Mouse (Mus musculus) liver, postnatal 0 days (tissue): ENCODE measurements around the gene Rchy1. TPM values are rescaled to one million over a fixed set of nuclear protein-coding genes. Genes with fewer than 3 reads are reported as not detected.
"Not testable (repeated sequence)": the region's sequence is repeated elsewhere in the genome, so short reads cannot be mapped to it uniquely, and the experiment has no call there.

Source experiments
- ATAC-seq: fragments of 200-750 bp; cut with Nextera tagmentation; 2 replicates; pipeline ENCODE4 v1.8.0; 2017; ENCODE audit warnings: mild to moderate bottlenecking, moderate library complexity
- DNase-seq: peaks from one replicate; pipeline ENCODE4 v3.0.0-alpha.2; 2016
- H3K27ac ChIP-seq: fragments of 300-500 bp; sonication (generic); 2 replicates; pipeline ENCODE4 v1.5.1; 2014; ENCODE audit warnings: antibody characterized with exemption, moderate library complexity, mild to moderate bottlenecking, low read depth
- H3K27me3 ChIP-seq: fragments of 300-500 bp; sonication (generic); 2 replicates; pipeline ENCODE4 v1.6.1; 2014; ENCODE audit warnings: low read length, control low read depth, mixed read lengths; ENCODE audit not compliant: insufficient read depth
- H3K36me3 ChIP-seq: fragments of 300-500 bp; sonication (generic); replicated peaks from 2 replicates; pipeline ENCODE4 v1.6.1; 2014; ENCODE audit warnings: mild to moderate bottlenecking, control low read depth, low read length, moderate library complexity, mixed read lengths; ENCODE audit not compliant: insufficient read depth
- H3K4me1 ChIP-seq: fragments of 300-500 bp; sonication (generic); 2 replicates; pipeline ENCODE4 v1.6.1; 2014; ENCODE audit warnings: antibody characterized with exemption, mild to moderate bottlenecking, control low read depth; ENCODE audit not compliant: insufficient read depth
- H3K4me2 ChIP-seq: fragments of 300-500 bp; sonication (generic); 2 replicates; pipeline ENCODE4 v1.6.1; 2014; ENCODE audit warnings: low read depth, mild to moderate bottlenecking, low read length, moderate library complexity, mixed read lengths
- H3K4me3 ChIP-seq: fragments of 300-500 bp; sonication (generic); 2 replicates; pipeline ENCODE4 v1.5.1; 2014; ENCODE audit warnings: low read depth, low read length
- H3K9ac ChIP-seq: fragments of 300-500 bp; sonication (generic); replicated peaks from 2 replicates; pipeline ENCODE4 v1.6.1; 2014; ENCODE audit warnings: mild to moderate bottlenecking, moderate library complexity
- H3K9me3 ChIP-seq: fragments of 300-500 bp; sonication (generic); 2 replicates; pipeline ENCODE4 v1.6.1; 2016; ENCODE audit warnings: mild to moderate bottlenecking, control low read depth, low read length, mixed read lengths
- CTCF ChIP-seq: sonication (generic); IDR thresholded peaks from 2 replicates; pipeline ENCODE4 v1.5.1; 2016; ENCODE audit warnings: antibody characterized with exemption, low read depth
- EP300 ChIP-seq: IDR thresholded peaks from 2 replicates; pipeline ENCODE4 v1.6.1; 2016; ENCODE audit warnings: antibody characterized with exemption, low read depth, mild to moderate bottlenecking
- WGBS: fragments of 180-500 bp; shearing (Covaris S2); extraction: QIAGEN DNeasy Blood & Tissue Kit; methylation state at CpG from one replicate; pipeline ENCODE4 v1.1.7; 2014; ENCODE audit not compliant: insufficient replicate concordance; 5-methylcytosine and 5-hydroxymethylcytosine counted together
- polyA plus RNA-seq: library from polyadenylated mRNA; unstranded; fragments of >200 nt; fragmentation: Nextera tagmentation; extraction: Ambion mirVana; gene quantifications from 2 replicates; pipeline ENCODE4 v1.2.1, GENCODE M21; 2015

The Rchy1 gene
- polyA plus RNA-seq, 1 experiment from 2014 or later: 31.0 TPM

GRCm38 (mm10) chr5:91951404-91951803 lies 11.5 kb downstream of the Rchy1 start:
- Histone ChIP-seq H3K9me3 (no peaks in the 10 kb centered on the region), H3K36me3 (peaks cover 63% of the 10 kb centered on the region), H3K9ac (no peak overlapping the region), H3K27me3 (no peaks in the 10 kb centered on the region), H3K4me1 (no peaks in the 10 kb centered on the region), H3K4me3 (no peak overlapping the region), H3K4me2 (no peak overlapping the region), H3K27ac (no peak overlapping the region)
- DNase-seq (no peak), ATAC-seq (no peak)
- no peak for TF ChIP-seq EP300
- peak; percentile 31; the same call in 1 of the 2 replicates for TF ChIP-seq CTCF

DNA sequence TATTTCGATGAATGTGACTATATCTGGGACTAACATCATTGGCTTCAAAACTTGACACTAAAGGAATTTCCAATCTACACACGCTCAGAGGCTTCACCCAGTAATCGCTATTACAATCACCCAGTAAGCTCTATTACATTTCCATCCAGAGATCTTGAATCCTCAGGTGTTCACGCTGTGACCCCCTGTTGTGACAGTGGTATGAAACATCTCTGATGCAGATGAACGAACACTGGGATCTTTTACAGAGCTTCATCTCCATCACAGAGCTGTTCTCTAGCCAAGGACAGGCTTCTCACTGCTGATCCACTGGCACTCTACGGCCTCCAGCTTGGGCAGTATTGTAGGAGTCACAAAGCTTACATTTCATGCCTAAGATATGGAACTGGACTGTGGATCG lies 13.4 kb downstream of the Rchy1 start:
- no peaks in the 10 kb centered on the region for H3K27me3 ChIP-seq
- H3K36me3 ChIP-seq: peaks cover 56% of the 10 kb centered on the region
- TF ChIP-seq CTCF (no peak), EP300 (no peak)
- no peak overlapping the region for H3K4me2 ChIP-seq
- H3K27ac ChIP-seq: no peak overlapping the region
- no peaks in the 10 kb centered on the region for H3K9me3 ChIP-seq
- no peak overlapping the region for H3K9ac ChIP-seq
- H3K4me3 ChIP-seq: no peak overlapping the region
- H3K4me1 ChIP-seq: no peaks in the 10 kb centered on the region
- DNase-seq (no peak), ATAC-seq (no peak)
- WGBS: 93% methylated on average over 7 of the region's 7 CpGs

GRCm38 (mm10) chr5:91947008-91947407 lies 15.9 kb downstream of the Rchy1 start:
- H3K4me2 ChIP-seq: no peak overlapping the region
- ATAC-seq (no peak), DNase-seq (no peak)
- no peak overlapping the region for H3K9ac ChIP-seq
- H3K4me3 ChIP-seq: no peak overlapping the region
- H3K27ac ChIP-seq: no peak overlapping the region
- peaks cover 41% of the 10 kb centered on the region for H3K36me3 ChIP-seq
- 95% methylated on average over 4 of the region's 4 CpGs for WGBS
- no peak for TF ChIP-seq EP300
- TF ChIP-seq CTCF: no peak
- H3K9me3 ChIP-seq: no peaks in the 10 kb centered on the region
- no peaks in the 10 kb centered on the region for H3K27me3 ChIP-seq
- no peaks in the 10 kb centered on the region for H3K4me1 ChIP-seq

DNA sequence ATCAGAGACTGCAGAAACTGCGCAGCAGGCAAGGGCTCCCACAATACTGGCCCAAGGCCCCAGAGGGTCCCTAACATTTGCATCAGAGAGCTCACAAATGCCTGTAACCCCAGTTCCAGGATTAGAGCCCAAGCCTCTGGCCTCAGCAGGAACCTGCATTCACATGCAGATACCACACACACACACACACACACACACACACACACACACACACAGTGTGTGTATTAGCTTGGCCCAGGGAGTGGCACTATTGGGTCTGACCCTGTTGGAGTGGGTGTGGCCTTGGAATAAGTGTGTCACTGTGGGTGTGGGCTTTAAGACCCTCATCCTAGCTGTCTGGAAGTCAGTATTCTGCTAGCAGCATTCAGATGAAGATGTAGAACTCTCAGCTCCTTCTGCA lies 17.3 kb downstream of the Rchy1 start:
- not testable (repeated sequence) for H3K9ac ChIP-seq, H3K27me3 ChIP-seq, ATAC-seq, H3K27ac ChIP-seq, DNase-seq, H3K9me3 ChIP-seq, H3K4me1 ChIP-seq, H3K4me3 ChIP-seq, H3K4me2 ChIP-seq
- peaks cover 33% of the 10 kb centered on the region for H3K36me3 ChIP-seq
- WGBS: 85% methylated on average over 1 of the region's 1 CpGs

GRCm38 (mm10) chr5:91913231-91913630 lies 49.6 kb downstream of the Rchy1 start:
- no peaks in the 10 kb centered on the region for H3K9me3 ChIP-seq
- H3K27ac ChIP-seq: no peak overlapping the region
- no peak overlapping the region for H3K9ac ChIP-seq
- no peaks in the 10 kb centered on the region for H3K4me1 ChIP-seq
- no peak for TF ChIP-seq CTCF
- TF ChIP-seq EP300: no peak
- WGBS: 74% methylated on average over 2 of the region's 2 CpGs
- H3K4me2 ChIP-seq: no peak overlapping the region
- no peak overlapping the region for H3K4me3 ChIP-seq
- no peak for ATAC-seq
- DNase-seq: no peak
- H3K27me3 ChIP-seq: no peaks in the 10 kb centered on the region
- H3K36me3 ChIP-seq: no peaks in the 10 kb centered on the region

DNA sequence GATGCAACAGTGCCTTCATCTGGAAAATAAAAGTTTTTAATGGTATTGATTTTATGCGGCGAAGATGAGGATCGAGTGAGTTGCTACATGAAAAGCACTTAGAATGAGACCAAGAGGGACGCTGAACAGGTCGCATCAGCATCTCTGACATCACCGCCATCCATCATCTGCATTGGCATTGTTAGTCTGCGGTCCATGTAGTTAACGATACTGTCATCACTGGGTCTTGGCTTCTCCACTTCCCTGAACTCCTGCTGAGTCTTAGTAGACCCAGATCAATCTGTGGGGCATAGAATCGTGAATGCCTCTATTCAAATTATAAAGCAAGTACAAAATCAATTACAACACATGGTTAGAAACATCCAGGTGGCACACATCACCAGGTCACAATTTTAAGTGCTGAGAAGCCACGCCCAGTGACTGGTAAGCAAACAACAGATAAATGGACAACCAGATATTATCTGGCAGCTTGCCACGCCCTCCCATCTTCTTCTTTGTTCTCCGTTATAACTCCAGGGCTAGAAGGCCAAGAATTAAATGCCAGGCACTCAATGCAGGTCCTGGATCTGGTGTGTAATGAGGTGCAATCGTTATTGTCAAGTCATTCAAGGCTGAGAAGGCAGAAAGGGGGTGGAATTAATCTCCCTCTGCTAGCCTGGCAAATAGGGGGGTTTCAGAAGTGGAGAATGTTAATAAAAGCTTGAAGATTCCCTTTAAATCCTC lies 51.3 kb downstream of the Rchy1 start:
- H3K9ac ChIP-seq: no peak overlapping the region
- no peaks in the 10 kb centered on the region for H3K4me1 ChIP-seq
- ATAC-seq: no peak
- H3K27me3 ChIP-seq: no peaks in the 10 kb centered on the region
- no peaks in the 10 kb centered on the region for H3K9me3 ChIP-seq
- no peak overlapping the region for H3K27ac ChIP-seq
- H3K4me2 ChIP-seq: no peak overlapping the region
- TF ChIP-seq EP300: no peak
- TF ChIP-seq CTCF: no peak
- H3K36me3 ChIP-seq: no peaks in the 10 kb centered on the region
- H3K4me3 ChIP-seq: no peak overlapping the region
- WGBS: 76% methylated on average over 13 of the region's 13 CpGs
- no peak for DNase-seq

- 80% methylated on average over 4 of the region's 4 CpGs for WGBS
- ATAC-seq: no peak
These were observed 52.3 kb downstream of the Rchy1 start for GRCm38 (mm10) chr5:91910616-91911015.

More at GRCm38 (mm10) chr5:91910616-91911015, 52.3 kb downstream of the Rchy1 start:
- no peaks in the 10 kb centered on the region for H3K4me1 ChIP-seq
- H3K27me3 ChIP-seq: no peaks in the 10 kb centered on the region
- H3K9ac ChIP-seq: no peak overlapping the region
- TF ChIP-seq CTCF (no peak), EP300 (no peak)
- no peak overlapping the region for H3K4me2 ChIP-seq
- H3K4me3 ChIP-seq: no peak overlapping the region
- no peaks in the 10 kb centered on the region for H3K36me3 ChIP-seq
- no peaks in the 10 kb centered on the region for H3K9me3 ChIP-seq
- DNase-seq: no peak
- no peak overlapping the region for H3K27ac ChIP-seq
